Mouse (Mus musculus): ENCODE measurements around the gene Rack1. TPM values are rescaled to one million over a fixed set of nuclear protein-coding genes. Genes with fewer than 3 reads are reported as not detected.

Rack1 gene
- polyA plus RNA-seq, 1 experiment from 2014 or later, result 713 TPM

DNA sequence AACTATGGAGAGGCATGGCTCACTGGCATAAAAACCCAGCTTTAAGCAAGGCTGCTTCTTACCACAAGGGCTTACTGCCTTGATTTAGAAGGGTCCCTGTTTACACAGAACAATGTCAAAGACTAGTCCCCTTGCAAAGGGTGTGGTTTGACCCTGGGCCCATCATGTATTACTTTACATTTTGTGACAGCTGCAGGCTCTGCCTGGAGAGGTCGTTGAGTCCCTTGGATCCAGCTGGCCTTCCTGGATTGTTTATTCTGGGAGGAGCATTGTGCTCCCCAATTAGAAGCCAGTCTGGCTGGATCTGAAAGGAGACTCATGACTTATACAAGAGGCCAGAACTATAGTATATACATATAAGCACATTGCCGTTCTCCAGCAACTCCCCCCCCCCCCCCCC, 50.1 kb downstream of the Rack1 start:
- Histone ChIP-seq H3K4me1 (peaks cover 20% of the 10 kb centered on the region), H3K9me3 (no peaks in the 10 kb centered on the region), H3K9ac (no peak overlapping the region), H3K27ac (no peak overlapping the region), H3K4me2 (no peak overlapping the region), H3K36me3 (no peaks in the 10 kb centered on the region), H3K4me3 (peak overlapping the region; percentile 8; the same call in 1 of the 2 replicates), H3K27me3 (peaks cover 7% of the 10 kb centered on the region; the same call in 1 of the 2 replicates)
- 23% methylated on average over 2 of the region's 2 CpGs for WGBS
- ATAC-seq (ENCODE audit: borderline replicate concordance, extremely low read depth, low FRiP score, low TSS enrichment), result no peak

DNA sequence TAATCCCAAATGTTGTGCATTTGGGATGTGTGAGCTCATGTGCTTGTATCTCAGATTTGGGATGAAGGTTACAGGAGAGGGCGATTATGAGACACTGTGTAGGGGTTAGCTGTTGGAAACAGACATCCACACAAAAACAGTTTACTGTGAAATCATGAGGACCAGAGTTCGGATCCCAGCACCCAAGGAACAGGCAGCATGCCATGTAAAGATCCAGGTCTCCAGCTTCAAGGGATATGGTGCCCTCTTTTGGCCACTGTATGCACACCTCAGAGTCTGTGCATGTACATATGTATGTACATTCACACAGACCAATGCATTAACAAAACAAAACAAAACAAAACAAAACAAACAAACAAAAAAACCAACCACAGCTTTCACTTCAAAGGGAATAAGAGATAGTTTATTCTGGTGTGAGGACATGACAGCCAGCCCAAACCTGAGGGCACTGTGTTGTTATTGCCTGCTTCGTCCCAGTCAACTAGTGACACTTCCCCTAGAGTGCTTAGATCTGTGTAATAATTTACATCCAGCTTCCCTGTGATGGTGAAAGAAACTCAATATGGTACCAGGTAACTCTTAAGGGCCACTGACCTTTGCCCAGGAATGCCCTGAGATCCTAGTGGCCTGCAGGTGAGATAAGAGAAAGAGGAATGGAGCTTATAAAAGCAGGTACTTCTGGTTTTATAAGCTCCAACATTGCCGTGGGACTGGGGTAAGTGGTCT, 51.3 kb downstream of the Rack1 start:
- 80% methylated on average over 4 of the region's 4 CpGs for WGBS
- no peak for ATAC-seq (ENCODE audit: borderline replicate concordance, extremely low read depth, low FRiP score, low TSS enrichment)
- Histone ChIP-seq H3K4me1 (peaks cover 20% of the 10 kb centered on the region), H3K9ac (no peak overlapping the region), H3K9me3 (no peaks in the 10 kb centered on the region), H3K27ac (no peak overlapping the region), H3K27me3 (peaks cover 7% of the 10 kb centered on the region; the same call in 1 of the 2 replicates), H3K36me3 (no peaks in the 10 kb centered on the region), H3K4me3 (no peak overlapping the region), H3K4me2 (no peak overlapping the region)

DNA sequence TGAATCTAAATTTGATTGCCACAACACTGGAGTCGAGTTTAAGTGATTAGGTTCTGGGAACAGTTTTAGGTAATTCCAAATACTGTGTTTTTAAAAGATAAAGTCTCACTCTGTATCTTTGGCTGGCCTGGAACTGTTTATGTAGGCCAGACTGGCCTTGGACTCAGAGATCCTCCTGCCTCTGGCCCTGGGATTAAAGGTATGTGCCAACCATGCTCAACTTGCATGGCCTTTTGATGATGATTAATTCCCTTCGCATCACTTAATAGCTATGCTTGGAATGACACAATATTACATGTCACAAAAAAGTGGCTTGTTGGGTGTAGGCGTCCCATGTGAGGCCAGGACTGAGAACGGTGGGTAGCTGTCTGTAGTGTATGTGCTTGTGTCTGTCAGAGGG, 52.1 kb downstream of the Rack1 start:
- no peak overlapping the region for H3K27ac ChIP-seq
- no peak overlapping the region for H3K4me3 ChIP-seq
- peaks cover 7% of the 10 kb centered on the region; the same call in 1 of the 2 replicates for H3K27me3 ChIP-seq
- no peak for ATAC-seq (ENCODE audit: borderline replicate concordance, extremely low read depth, low FRiP score, low TSS enrichment)
- peaks cover 20% of the 10 kb centered on the region for H3K4me1 ChIP-seq
- no peaks in the 10 kb centered on the region for H3K36me3 ChIP-seq
- H3K4me2 ChIP-seq, result no peak overlapping the region
- no peak overlapping the region for H3K9ac ChIP-seq
- no peaks in the 10 kb centered on the region for H3K9me3 ChIP-seq
- WGBS, result 74% methylated on average over 4 of the region's 4 CpGs

GRCm38 (mm10) chr11:48852624-48853473, 52.7 kb downstream of the Rack1 start:
- Histone ChIP-seq H3K27me3 (peaks cover 7% of the 10 kb centered on the region; the same call in 1 of the 2 replicates), H3K4me3 (peak overlapping the region; percentile 56), H3K9ac (peak overlapping the region; percentile 52), H3K4me1 (peaks cover 20% of the 10 kb centered on the region), H3K9me3 (no peaks in the 10 kb centered on the region), H3K27ac (no peak overlapping the region), H3K4me2 (peak overlapping the region; percentile 83), H3K36me3 (no peaks in the 10 kb centered on the region)
- peak; percentile 3; the same call in 1 of the 2 replicates for ATAC-seq (ENCODE audit: borderline replicate concordance, extremely low read depth, low FRiP score, low TSS enrichment)
- WGBS, result 6% methylated on average over 23 of the region's 23 CpGs

GRCm38 (mm10) chr11:48853474-48854180, 53.5 kb downstream of the Rack1 start:
- H3K27me3 ChIP-seq, result peaks cover 3% of the 10 kb centered on the region; the same call in 1 of the 2 replicates
- peak overlapping the region; percentile 83 for H3K4me2 ChIP-seq
- WGBS, result 2% methylated on average over 31 of the region's 31 CpGs
- H3K4me3 ChIP-seq, result peak overlapping the region; percentile 56
- no peaks in the 10 kb centered on the region for H3K36me3 ChIP-seq
- H3K4me1 ChIP-seq, result peaks cover 28% of the 10 kb centered on the region
- no peaks in the 10 kb centered on the region for H3K9me3 ChIP-seq
- H3K27ac ChIP-seq, result peak overlapping the region; percentile 54; the same call in 1 of the 2 replicates
- peak overlapping the region; percentile 52 for H3K9ac ChIP-seq
- peak; percentile 58; the same call in 1 of the 2 replicates for ATAC-seq (ENCODE audit: borderline replicate concordance, extremely low read depth, low FRiP score, low TSS enrichment)

Other genes with a start within 250 kb of the Rack1 start
- 5.4 and 5.7 TPM in 2 replicates for gene Trim41, start 17.0 kb downstream of the Rack1 start, polyA plus RNA-seq (2015; fragmentation: Nextera tagmentation; extraction: Ambion mirVana)
- gene Trim7, start 25.8 kb downstream of the Rack1 start, polyA plus RNA-seq (2015; fragmentation: Nextera tagmentation; extraction: Ambion mirVana), result 0.54 and 1.1 TPM in 2 replicates
- gene Gm12184, start 26.3 kb downstream of the Rack1 start, polyA plus RNA-seq (2015; fragmentation: Nextera tagmentation; extraction: Ambion mirVana), result 3.0 and 8.2 TPM in 2 replicates
- gene Irgm1, start 71.4 kb downstream of the Rack1 start, polyA plus RNA-seq (2015; fragmentation: Nextera tagmentation; extraction: Ambion mirVana), result 9.6 and 11.8 TPM in 2 replicates
- gene Gm5431, start 101.9 kb downstream of the Rack1 start, polyA plus RNA-seq (2015; fragmentation: Nextera tagmentation; extraction: Ambion mirVana), result 0.25 and 0.30 TPM in 2 replicates
- 2.3 and 2.8 TPM in 2 replicates for gene Psme2b, start 145.9 kb downstream of the Rack1 start, polyA plus RNA-seq (2015; fragmentation: Nextera tagmentation; extraction: Ambion mirVana)
- 0.05 TPM in 1 of 2 replicates, not detected in the other for gene Olfr56, start 178.6 kb downstream of the Rack1 start, polyA plus RNA-seq (2015; fragmentation: Nextera tagmentation; extraction: Ambion mirVana)
- gene 9930111J21Rik1, start 179.1 kb downstream of the Rack1 start, polyA plus RNA-seq (2015; fragmentation: Nextera tagmentation; extraction: Ambion mirVana), result 0.45 and 0.69 TPM in 2 replicates
- 0.05 TPM in 1 of 2 replicates, not detected in the other for gene Gm12185, start 191.9 kb downstream of the Rack1 start, polyA plus RNA-seq (2015; fragmentation: Nextera tagmentation; extraction: Ambion mirVana)
- gene Tgtp1, start 193.8 kb downstream of the Rack1 start, polyA plus RNA-seq (2015; fragmentation: Nextera tagmentation; extraction: Ambion mirVana), result 0.52 and 2.0 TPM in 2 replicates

All from lung, embryonic 15.5 days (tissue).